28 mouse cellular contexts compared by ENCODE assay signal in the genomic region with DNA sequence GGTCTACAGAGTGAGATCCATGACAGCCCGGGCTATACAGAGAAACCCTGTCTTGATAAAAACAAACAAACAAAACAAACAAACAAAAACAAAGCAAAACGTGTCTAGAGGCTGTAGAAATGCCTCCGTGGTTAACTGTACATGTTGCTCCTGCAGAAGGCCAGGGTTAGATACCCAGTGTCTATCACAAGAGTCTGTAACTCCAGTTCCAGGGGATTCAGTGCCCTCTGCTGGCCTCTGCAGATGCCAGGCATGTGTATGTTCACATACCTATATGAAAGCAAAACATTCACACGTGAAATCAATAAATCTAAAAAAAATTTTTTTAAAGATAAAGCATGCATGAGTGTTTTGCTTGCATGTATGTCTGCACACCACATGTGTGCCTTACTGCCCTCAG. TPM values are rescaled to one million over a fixed set of nuclear protein-coding genes. Genes with fewer than 3 reads are reported as not detected.
DNase-seq lines count a peak whose midpoint lies in the region; ATAC-seq and TF ChIP-seq lines count a peak whose summit lies in the region.
"Had no signal": no experiment of that assay in that cellular context is flagged by ENCODE, and none has a peak within 500 bp of the region (broad histone marks: within the 10 kb centered on the region; RNA-seq: fewer than 3 reads in every experiment).

No protein-coding gene starts in this region.

- no peaks in the 10 kb centered on the region for H3K27me3 ChIP-seq in heart, embryonic 10.5 days (ENCODE audit: insufficient read depth, poor library complexity, severe bottlenecking)
- no peaks in the 10 kb centered on the region for H3K27me3 ChIP-seq in midbrain, postnatal 0 days (ENCODE audit: insufficient read depth, low read length)
- H3K27me3 ChIP-seq in midbrain, embryonic 13.5 days = 0 out of 2 replicates have a peak, but pooled peaks cover 3% of the 10 kb centered on the region
- no peaks in the 10 kb centered on the region for H3K27me3 ChIP-seq in stomach, postnatal 0 days (ENCODE audit: control insufficient read depth, insufficient read depth, low read length)
- H3K27me3 ChIP-seq: embryonic facial prominence, embryonic 12.5 days; hindbrain, embryonic 15.5 days had no signal

- H3K4me3 ChIP-seq in heart, embryonic 10.5 days = no peak overlapping the region
- no peak overlapping the region for H3K4me3 ChIP-seq in layer of hippocampus, adult 2 months
- H3K4me3 ChIP-seq in midbrain, postnatal 0 days (ENCODE audit: low read depth, low read length) = no peak overlapping the region
- H3K4me3 ChIP-seq in midbrain, embryonic 13.5 days (replicated peaks) = no peak overlapping the region
- H3K4me3 ChIP-seq in stomach, postnatal 0 days (ENCODE audit: low read depth, low read length) = no peak overlapping the region
- H3K4me3 ChIP-seq: embryonic facial prominence, embryonic 12.5 days; forebrain, embryonic 12.5 days; hindbrain, embryonic 15.5 days had no signal

- no peak overlapping the region for H3K4me2 ChIP-seq in midbrain, postnatal 0 days (ENCODE audit: low read depth, low read length, poor library complexity, severe bottlenecking)
- no peak overlapping the region for H3K4me2 ChIP-seq in midbrain, embryonic 13.5 days (replicated peaks)
- no peak overlapping the region for H3K4me2 ChIP-seq in stomach, postnatal 0 days (replicated peaks; ENCODE audit: low read depth)
- H3K4me2 ChIP-seq: embryonic facial prominence, embryonic 12.5 days; forebrain, embryonic 12.5 days; hindbrain, embryonic 15.5 days had no signal

- H3K27ac ChIP-seq in heart, embryonic 10.5 days = no peak overlapping the region
- H3K27ac ChIP-seq in layer of hippocampus, adult 2 months = no peak overlapping the region
- H3K27ac ChIP-seq in midbrain, postnatal 0 days (ENCODE audit: low read depth, low read length) = no peak overlapping the region
- no peak overlapping the region for H3K27ac ChIP-seq in midbrain, embryonic 13.5 days
- no peak overlapping the region for H3K27ac ChIP-seq in stomach, postnatal 0 days (replicated peaks)
- H3K27ac ChIP-seq: embryonic facial prominence, embryonic 12.5 days; forebrain, embryonic 12.5 days; hindbrain, embryonic 15.5 days had no signal

- H3K9me3 ChIP-seq in heart, embryonic 10.5 days = no peaks in the 10 kb centered on the region; the same call in 1 of the 2 replicates
- no peaks in the 10 kb centered on the region for H3K9me3 ChIP-seq in midbrain, postnatal 0 days (ENCODE audit: low read length)
- H3K9me3 ChIP-seq in midbrain, embryonic 13.5 days = no peaks in the 10 kb centered on the region
- H3K9me3 ChIP-seq in stomach, postnatal 0 days (ENCODE audit: control insufficient read depth, low read length) = no peaks in the 10 kb centered on the region
- H3K9me3 ChIP-seq: embryonic facial prominence, embryonic 12.5 days; forebrain, embryonic 12.5 days; hindbrain, embryonic 15.5 days had no signal

- TF ChIP-seq CTCF in layer of hippocampus, adult 2 months (conservative IDR thresholded peaks at IDR 0.05) = 0 out of 2 replicates have a peak, but pooled peaks have one; percentile 12
- TF ChIP-seq CTCF in midbrain, postnatal 0 days (IDR thresholded peaks at IDR 0.05) = peak; percentile 32
- TF ChIP-seq CTCF in stomach, postnatal 0 days (IDR thresholded peaks at IDR 0.05; ENCODE audit: low read depth) = peak; percentile 36; the same call in 1 of the 2 replicates

- no peak overlapping the region for H3K9ac ChIP-seq in midbrain, postnatal 0 days (replicated peaks; ENCODE audit: low read length, poor library complexity, severe bottlenecking)
- no peak overlapping the region for H3K9ac ChIP-seq in midbrain, embryonic 13.5 days (replicated peaks)
- H3K9ac ChIP-seq in stomach, postnatal 0 days (ENCODE audit: low read length) = no peak overlapping the region
- H3K9ac ChIP-seq: embryonic facial prominence, embryonic 12.5 days; forebrain, embryonic 12.5 days; hindbrain, embryonic 15.5 days had no signal

- intact Hi-C loops in heart, postnatal 36 days (cut with DNase I) = loop anchor here (10.0 kb wide), 1 partner anchor 438 kb away; the partner anchor contains the start of gene Fam166b
- intact Hi-C loops in left cerebral cortex, postnatal 36 days (cut with DNase I) = loop anchor here (5.0 kb wide), 2 partner anchors 116 to 236 kb away; no protein-coding TSS in a partner anchor

- no peak for TF ChIP-seq EP300 in stomach, postnatal 0 days (optimal IDR thresholded peaks at IDR 0.05)

- DNase-seq in heart, embryonic 10.5 days (ENCODE audit: low spot score) = peak; percentile 50
- DNase-seq in heart, postnatal 36 days = no peak
- no peak for DNase-seq in layer of hippocampus, adult 2 months (ENCODE audit: low spot score in 2 of 2)
- no peak for DNase-seq in layer of hippocampus, adult 11-12 months (ENCODE audit: low spot score)
- no peak for DNase-seq in midbrain, postnatal 0 days (ENCODE audit: low spot score)
- DNase-seq in stomach, postnatal 0 days (ENCODE audit: low spot score) = no peak
- no peak for DNase-seq in left cerebral cortex, postnatal 36 days (ENCODE audit: low spot score in 2 of 2)
- DNase-seq: adrenal gland, adult 8-10 months; adrenal gland, postnatal 36 days; cerebellum, adult 11-12 months; cerebellum, adult 9-10 months; cerebellum, postnatal 25 days; gastrocnemius, postnatal 14 days; heart, postnatal 10 days had no signal

- no peak for ATAC-seq in midbrain, postnatal 0 days (ENCODE audit: low FRiP score)
- no peak for ATAC-seq in midbrain, embryonic 13.5 days
- no peak for ATAC-seq in stomach, postnatal 0 days (ENCODE audit: low FRiP score, low TSS enrichment)
- ATAC-seq: forebrain, embryonic 16.5 days had no signal

- WGBS in heart, embryonic 10.5 days = 61% methylated on average over 4 of the region's 4 CpGs
- 71% methylated on average over 4 of the region's 4 CpGs for WGBS in midbrain, postnatal 0 days
- 71% methylated on average over 4 of the region's 4 CpGs for WGBS in midbrain, embryonic 13.5 days
- WGBS in stomach, postnatal 0 days = 61% methylated on average over 4 of the region's 4 CpGs

- H3K4me1 ChIP-seq in heart, embryonic 10.5 days = peaks cover 10% of the 10 kb centered on the region
- H3K4me1 ChIP-seq in midbrain, postnatal 0 days (ENCODE audit: insufficient read depth, low read length) = no peaks in the 10 kb centered on the region
- H3K4me1 ChIP-seq in midbrain, embryonic 13.5 days (replicated peaks) = no peaks in the 10 kb centered on the region
- H3K4me1 ChIP-seq in stomach, postnatal 0 days (replicated peaks; ENCODE audit: control insufficient read depth, insufficient read depth) = no peaks in the 10 kb centered on the region
- H3K4me1 ChIP-seq: embryonic facial prominence, embryonic 12.5 days; forebrain, embryonic 12.5 days had no signal

- H3K36me3 ChIP-seq in heart, embryonic 10.5 days = no peaks in the 10 kb centered on the region
- no peaks in the 10 kb centered on the region for H3K36me3 ChIP-seq in midbrain, postnatal 0 days (ENCODE audit: insufficient read depth, low read length)
- no peaks in the 10 kb centered on the region for H3K36me3 ChIP-seq in midbrain, embryonic 13.5 days
- H3K36me3 ChIP-seq in stomach, postnatal 0 days (ENCODE audit: control insufficient read depth, insufficient read depth, low read length) = no peaks in the 10 kb centered on the region
- H3K36me3 ChIP-seq: embryonic facial prominence, embryonic 12.5 days; forebrain, embryonic 12.5 days; hindbrain, embryonic 15.5 days had no signal

RNA-seq across cellular contexts. Expression of gene Olfr155, which starts 11.9 kb away (rescaled TPM):
- polyA plus RNA-seq in heart, embryonic 10.5 days (2016; fragmentation: Nextera tagmentation; extraction: Ambion mirVana) = not detected in 2 replicates
- not detected for total RNA-seq in heart, postnatal 36 days (2021)
- not detected for total RNA-seq in layer of hippocampus, adult 2 months (2021)
- not detected in 2 replicates for total RNA-seq in midbrain, postnatal 0 days (2014; rRNA removed)
- polyA plus RNA-seq in midbrain, postnatal 0 days (2015; fragmentation: Nextera tagmentation; extraction: Ambion mirVana) = not detected in 2 replicates
- not detected in 2 replicates for polyA plus RNA-seq in midbrain, embryonic 13.5 days (2015; fragmentation: Nextera tagmentation; extraction: Ambion mirVana)
- 0.02 TPM in 1 of 2 replicates, not detected in the other for polyA plus RNA-seq in stomach, postnatal 0 days (2015; fragmentation: Nextera tagmentation; extraction: Ambion mirVana)
- total RNA-seq in left cerebral cortex, postnatal 36 days (2021) = not detected
- total RNA-seq: adrenal gland, adult 8-10 months; adrenal gland, postnatal 36 days; ES-E14; gastrocnemius, adult 18-20 months; gastrocnemius, postnatal 14 days; heart, adult 8-10 months; heart, postnatal 10 days; hematopoietic stem cell, adult 5-6 weeks had no signal
- polyA plus RNA-seq: cortical plate, adult 2 months; forebrain, embryonic 12.5 days; forebrain, embryonic 16.5 days; frontal cortex, adult 2 months; gonadal fat pad, adult 2 months; heart, embryonic 14.5 days; hindbrain, embryonic 15.5 days; intestine, embryonic 14.5 days had no signal

RNA-seq across cellular contexts. Expression of gene Reck, which starts 12.0 kb away (rescaled TPM):
- 11.0 and 17.4 TPM in 2 replicates for polyA plus RNA-seq in heart, embryonic 10.5 days (2016; fragmentation: Nextera tagmentation; extraction: Ambion mirVana)
- 1 to 10 TPM; 6.3 to 7.4 TPM for total RNA-seq in heart, postnatal 36 days (2021)
- total RNA-seq in layer of hippocampus, adult 2 months (2021) = 1 to 10 TPM; 7.7 TPM
- 6.0 and 7.0 TPM in 2 replicates for total RNA-seq in midbrain, postnatal 0 days (2014; rRNA removed)
- polyA plus RNA-seq in midbrain, postnatal 0 days (2015; fragmentation: Nextera tagmentation; extraction: Ambion mirVana) = 3.8 and 3.9 TPM in 2 replicates
- 6.0 TPM in 2 replicates for polyA plus RNA-seq in midbrain, embryonic 13.5 days (2015; fragmentation: Nextera tagmentation; extraction: Ambion mirVana)
- 10.2 and 11.3 TPM in 2 replicates for polyA plus RNA-seq in stomach, postnatal 0 days (2015; fragmentation: Nextera tagmentation; extraction: Ambion mirVana)
- total RNA-seq in left cerebral cortex, postnatal 36 days (2021) = 1 to 10 TPM; 5.7 to 7.3 TPM

RNA-seq across cellular contexts. Expression of gene Olfr157, which starts 23.3 kb away (rescaled TPM):
- polyA plus RNA-seq in heart, embryonic 10.5 days (2016; fragmentation: Nextera tagmentation; extraction: Ambion mirVana) = 0.10 TPM in 1 of 2 replicates, not detected in the other
- not detected for total RNA-seq in heart, postnatal 36 days (2021)
- not detected for total RNA-seq in layer of hippocampus, adult 2 months (2021)
- not detected in 2 replicates for total RNA-seq in midbrain, postnatal 0 days (2014; rRNA removed)
- polyA plus RNA-seq in midbrain, postnatal 0 days (2015; fragmentation: Nextera tagmentation; extraction: Ambion mirVana) = not detected in 2 replicates
- not detected in 2 replicates for polyA plus RNA-seq in midbrain, embryonic 13.5 days (2015; fragmentation: Nextera tagmentation; extraction: Ambion mirVana)
- polyA plus RNA-seq in stomach, postnatal 0 days (2015; fragmentation: Nextera tagmentation; extraction: Ambion mirVana) = 0.04 and 0.06 TPM in 2 replicates
- total RNA-seq in left cerebral cortex, postnatal 36 days (2021) = not detected
- total RNA-seq: adrenal gland, adult 8-10 months; adrenal gland, postnatal 36 days; gastrocnemius, adult 18-20 months; gastrocnemius, postnatal 14 days; heart, adult 8-10 months; heart, postnatal 10 days; hematopoietic stem cell, adult 5-6 weeks had no signal
- polyA plus RNA-seq: cortical plate, adult 2 months; forebrain, embryonic 12.5 days; forebrain, embryonic 16.5 days; frontal cortex, adult 2 months; gonadal fat pad, adult 2 months; heart, embryonic 14.5 days; hindbrain, embryonic 15.5 days; intestine, embryonic 14.5 days had no signal

RNA-seq across cellular contexts. Expression of gene Olfr156, which starts 39.6 kb away (rescaled TPM):
- not detected in 2 replicates for polyA plus RNA-seq in heart, embryonic 10.5 days (2016; fragmentation: Nextera tagmentation; extraction: Ambion mirVana)
- not detected for total RNA-seq in heart, postnatal 36 days (2021)
- not detected for total RNA-seq in layer of hippocampus, adult 2 months (2021)
- total RNA-seq in midbrain, postnatal 0 days (2014; rRNA removed) = not detected in 2 replicates
- polyA plus RNA-seq in midbrain, postnatal 0 days (2015; fragmentation: Nextera tagmentation; extraction: Ambion mirVana) = not detected in 2 replicates
- polyA plus RNA-seq in midbrain, embryonic 13.5 days (2015; fragmentation: Nextera tagmentation; extraction: Ambion mirVana) = not detected in 2 replicates
- polyA plus RNA-seq in stomach, postnatal 0 days (2015; fragmentation: Nextera tagmentation; extraction: Ambion mirVana) = not detected in 2 replicates
- total RNA-seq in left cerebral cortex, postnatal 36 days (2021) = not detected
- total RNA-seq: adrenal gland, adult 8-10 months; adrenal gland, postnatal 36 days; ES-E14; gastrocnemius, adult 18-20 months; gastrocnemius, postnatal 14 days; heart, adult 8-10 months; heart, postnatal 10 days; hematopoietic stem cell, adult 5-6 weeks had no signal
- polyA plus RNA-seq: cortical plate, adult 2 months; forebrain, embryonic 12.5 days; forebrain, embryonic 16.5 days; frontal cortex, adult 2 months; gonadal fat pad, adult 2 months; heart, embryonic 14.5 days; hindbrain, embryonic 15.5 days; intestine, embryonic 14.5 days had no signal
